Mouse (Mus musculus): ENCODE data around the gene Inpp4b. TPM values are rescaled to one million over a fixed set of nuclear protein-coding genes. Genes with fewer than 3 reads are reported as not detected.
"Not testable (repeated sequence)": the region's sequence is repeated elsewhere in the genome, so short reads cannot be mapped to it uniquely, and the experiment has no call there.

Inpp4b gene
- polyA plus RNA-seq, 1 experiment from 2014 or later = 6.3 TPM

DNA sequence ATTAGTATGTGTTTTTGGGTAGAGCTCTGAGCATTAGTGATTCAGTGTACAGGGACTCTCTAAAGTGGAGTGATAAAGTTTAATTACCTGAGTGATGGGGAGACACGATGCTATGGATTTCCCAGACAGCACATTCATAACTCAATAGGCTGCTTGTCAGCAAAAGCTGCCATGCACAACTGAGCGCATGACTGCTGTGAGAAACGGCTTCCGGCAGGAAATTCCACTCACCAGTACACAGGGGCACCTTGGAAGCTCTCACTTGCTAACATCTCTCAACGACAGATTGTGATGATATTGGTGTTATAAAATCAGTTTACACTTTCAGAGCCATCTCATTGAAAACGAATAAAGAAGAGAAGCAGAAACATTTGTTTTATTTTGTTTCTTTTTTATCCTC, 465.2 kb downstream of the Inpp4b start:
- H3K27me3 ChIP-seq = peaks cover 6% of the 10 kb centered on the region; the same call in 1 of the 2 replicates
- no peaks in the 10 kb centered on the region for H3K9me3 ChIP-seq
- peaks cover 6% of the 10 kb centered on the region for H3K4me1 ChIP-seq (replicated peaks)
- no peak overlapping the region for H3K9ac ChIP-seq
- no peak overlapping the region for H3K4me2 ChIP-seq
- ATAC-seq (ENCODE audit: low read depth) = no peak; the same call in 1 of the 2 replicates
- no peaks in the 10 kb centered on the region for H3K36me3 ChIP-seq
- H3K4me3 ChIP-seq = no peak overlapping the region
- WGBS = 56% methylated on average over 6 of the region's 6 CpGs
- no peak overlapping the region for H3K27ac ChIP-seq (replicated peaks)

DNA sequence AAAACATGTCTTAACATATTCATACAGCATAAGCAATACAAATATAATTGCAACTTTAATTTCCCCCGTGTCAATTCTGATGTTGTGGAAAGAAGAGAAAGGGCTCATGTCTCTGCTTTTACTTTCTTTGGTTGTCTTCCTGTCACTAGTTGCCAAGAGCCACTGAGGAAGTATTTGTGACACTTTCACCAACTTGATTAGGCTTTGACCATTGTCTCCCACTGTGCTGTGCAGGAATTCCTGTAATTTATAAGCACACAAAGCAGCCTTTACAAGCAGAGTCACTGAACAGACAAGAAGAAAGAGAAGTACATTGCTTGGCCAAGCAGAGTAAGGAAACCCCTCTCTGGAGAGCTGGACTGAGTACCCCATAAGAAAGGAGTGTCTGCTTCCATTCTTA, 466.1 kb downstream of the Inpp4b start:
- 53% methylated on average over 1 of the region's 1 CpGs for WGBS
- Histone ChIP-seq H3K9me3 (no peaks in the 10 kb centered on the region), H3K36me3 (no peaks in the 10 kb centered on the region), H3K9ac (no peak overlapping the region), H3K4me3 (no peak overlapping the region), H3K27me3 (peaks cover 6% of the 10 kb centered on the region; the same call in 1 of the 2 replicates), H3K4me1 (replicated peaks) (peaks cover 6% of the 10 kb centered on the region), H3K4me2 (no peak overlapping the region), H3K27ac (replicated peaks) (no peak overlapping the region)
- no peak for ATAC-seq (ENCODE audit: low read depth)

- H3K27me3 ChIP-seq; H3K9me3 ChIP-seq; H3K4me2 ChIP-seq; H3K9ac ChIP-seq; H3K4me1 ChIP-seq (replicated peaks); H3K27ac ChIP-seq (replicated peaks); H3K36me3 ChIP-seq; ATAC-seq (ENCODE audit: low read depth); H3K4me3 ChIP-seq: not testable (repeated sequence)
These were observed 467.1 kb downstream of the Inpp4b start for GRCm38 (mm10) chr8:81809414-81809813.

DNA sequence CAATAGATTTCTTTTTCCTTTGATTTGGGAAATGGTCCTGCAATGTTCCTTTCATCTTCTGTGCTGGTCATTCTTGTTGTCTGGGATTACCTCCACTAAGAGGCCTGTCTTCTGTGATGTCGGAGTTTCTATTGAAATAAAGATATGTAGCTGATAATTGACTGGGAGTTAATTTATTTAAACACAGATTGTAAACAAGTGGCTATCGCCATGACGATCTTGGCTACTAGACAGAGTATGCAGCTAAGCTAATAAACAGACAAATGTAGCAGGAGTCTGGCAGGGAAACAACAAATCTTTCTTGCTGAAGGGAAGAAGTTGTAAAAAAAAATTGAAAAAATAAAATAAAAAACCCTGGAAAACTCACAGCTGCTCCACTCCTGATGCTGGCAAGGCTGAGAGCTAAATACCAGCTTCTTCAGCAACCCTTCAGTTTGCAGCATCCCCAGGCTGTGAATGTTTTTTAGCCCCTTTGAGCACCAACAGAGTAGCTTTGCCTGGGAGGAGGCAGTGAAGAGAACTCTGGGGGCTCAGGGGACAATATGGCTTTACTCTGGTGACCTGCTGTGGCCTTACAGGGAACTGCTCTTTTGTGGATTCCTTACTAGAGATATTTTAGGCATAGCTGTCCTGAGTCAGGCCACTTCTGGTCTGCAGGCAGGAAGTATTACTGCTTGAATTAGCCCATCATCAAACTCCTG, 469.8 kb downstream of the Inpp4b start:
- H3K36me3 ChIP-seq = no peaks in the 10 kb centered on the region
- peaks cover 6% of the 10 kb centered on the region for H3K4me1 ChIP-seq (replicated peaks)
- no peak overlapping the region for H3K27ac ChIP-seq (replicated peaks)
- WGBS = 3% methylated on average over 3 of the region's 3 CpGs
- no peaks in the 10 kb centered on the region for H3K9me3 ChIP-seq
- peak; percentile 71 for ATAC-seq (ENCODE audit: low read depth)
- peaks cover 6% of the 10 kb centered on the region; the same call in 1 of the 2 replicates for H3K27me3 ChIP-seq
- no peak overlapping the region for H3K9ac ChIP-seq
- no peak overlapping the region for H3K4me3 ChIP-seq
- no peak overlapping the region for H3K4me2 ChIP-seq

DNA sequence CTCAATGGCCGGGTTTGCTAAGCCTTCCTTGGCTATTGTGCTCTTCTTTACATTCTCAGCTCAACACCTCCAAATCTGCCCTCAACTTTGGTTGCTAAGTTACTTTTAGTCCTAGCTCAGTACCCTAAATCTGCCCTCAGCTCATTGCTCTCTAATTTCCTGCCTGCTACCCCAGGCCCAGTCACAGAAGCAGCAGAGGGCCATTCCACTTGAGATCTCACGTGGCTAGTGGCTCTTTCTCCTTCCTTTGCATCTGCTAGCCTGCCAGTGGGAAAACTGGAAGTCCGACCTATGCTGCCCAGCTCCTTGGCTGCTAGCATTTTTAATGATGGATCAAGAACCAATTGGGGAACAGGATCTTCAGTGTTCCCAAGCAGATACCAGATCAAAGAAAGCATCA, 472.4 kb downstream of the Inpp4b start:
- peaks cover 6% of the 10 kb centered on the region; the same call in 1 of the 2 replicates for H3K27me3 ChIP-seq
- no peak overlapping the region for H3K4me2 ChIP-seq
- H3K9me3 ChIP-seq = no peaks in the 10 kb centered on the region
- 29% methylated on average over 3 of the region's 3 CpGs for WGBS
- ATAC-seq (ENCODE audit: low read depth) = no peak
- no peak overlapping the region for H3K4me3 ChIP-seq
- no peaks in the 10 kb centered on the region for H3K36me3 ChIP-seq
- no peak overlapping the region for H3K27ac ChIP-seq (replicated peaks)
- H3K9ac ChIP-seq = no peak overlapping the region
- peaks cover 6% of the 10 kb centered on the region for H3K4me1 ChIP-seq (replicated peaks)

DNA sequence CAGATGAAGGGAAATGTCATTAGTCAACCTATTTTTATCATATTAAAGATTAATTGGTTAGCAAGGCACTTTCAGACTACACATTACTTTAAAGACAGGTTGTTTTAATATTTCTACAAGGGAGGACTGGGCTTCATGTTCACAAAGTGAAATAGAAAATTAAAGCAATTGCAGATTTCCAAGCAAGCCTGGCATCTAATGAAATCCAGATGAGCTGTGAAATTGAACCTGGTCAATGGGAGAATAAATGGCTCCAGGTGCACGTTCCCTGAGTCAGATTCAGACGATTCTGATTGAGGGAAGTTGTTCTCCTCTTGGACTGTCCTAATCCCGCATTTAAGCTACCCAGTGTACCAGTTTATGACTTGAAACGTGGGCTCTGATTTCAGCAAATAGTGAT, 473.2 kb downstream of the Inpp4b start:
- peaks cover 6% of the 10 kb centered on the region for H3K4me1 ChIP-seq (replicated peaks)
- no peak overlapping the region for H3K4me2 ChIP-seq
- peaks cover 5% of the 10 kb centered on the region; the same call in 1 of the 2 replicates for H3K27me3 ChIP-seq
- 70% methylated on average over 4 of the region's 4 CpGs for WGBS
- no peaks in the 10 kb centered on the region for H3K9me3 ChIP-seq
- no peak overlapping the region for H3K9ac ChIP-seq
- no peak overlapping the region for H3K27ac ChIP-seq (replicated peaks)
- H3K36me3 ChIP-seq = no peaks in the 10 kb centered on the region
- no peak for ATAC-seq (ENCODE audit: low read depth)
- H3K4me3 ChIP-seq = no peak overlapping the region

DNA sequence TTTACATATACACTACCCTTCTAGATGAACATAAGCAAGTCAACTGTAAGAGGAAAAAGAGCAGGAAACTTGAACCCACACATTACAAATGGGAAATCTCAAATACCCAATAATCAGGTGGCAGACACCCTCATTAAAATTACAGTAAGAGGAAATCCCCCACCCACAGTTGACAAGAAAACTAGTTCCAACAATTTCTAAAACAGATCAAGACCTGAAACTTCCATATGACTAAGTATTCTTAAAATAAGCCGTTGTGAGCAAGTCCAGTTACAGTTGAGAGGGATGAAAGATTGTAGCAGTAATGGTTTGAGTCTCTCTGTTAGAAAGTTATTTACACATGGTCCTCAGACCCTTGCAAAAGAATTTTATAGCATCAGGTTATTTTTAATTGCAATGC, 480.8 kb downstream of the Inpp4b start:
- no peaks in the 10 kb centered on the region for H3K27me3 ChIP-seq
- no peak overlapping the region for H3K4me2 ChIP-seq
- no peak for ATAC-seq (ENCODE audit: low read depth)
- H3K4me1 ChIP-seq (replicated peaks) = no peaks in the 10 kb centered on the region
- H3K9ac ChIP-seq = no peak overlapping the region
- H3K36me3 ChIP-seq = no peaks in the 10 kb centered on the region
- no peak overlapping the region for H3K4me3 ChIP-seq
- no peaks in the 10 kb centered on the region for H3K9me3 ChIP-seq
- no peak overlapping the region for H3K27ac ChIP-seq (replicated peaks)
- 89% methylated on average over 1 of the region's 1 CpGs for WGBS

DNA sequence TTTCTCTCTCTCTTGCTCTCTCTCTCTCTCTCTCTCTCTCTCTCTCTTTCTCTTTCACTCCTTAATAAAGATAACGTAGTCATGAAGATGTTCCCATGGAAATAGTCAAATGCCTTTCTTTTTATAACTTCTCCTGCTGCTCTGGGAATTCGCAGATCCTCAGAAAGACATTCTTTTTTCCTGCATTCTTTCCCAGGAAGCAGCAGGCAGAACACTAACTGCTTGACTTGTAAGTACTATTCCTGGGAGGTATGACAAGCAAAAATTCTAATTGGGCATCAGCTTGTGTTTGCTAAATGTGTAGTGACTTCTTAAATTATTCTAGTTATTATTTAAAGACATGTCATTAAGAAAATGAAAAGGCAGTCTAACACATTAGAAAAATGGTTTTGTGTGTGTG, 482.6 kb downstream of the Inpp4b start:
- Histone ChIP-seq H3K4me1 (replicated peaks) (no peaks in the 10 kb centered on the region), H3K27me3 (no peaks in the 10 kb centered on the region), H3K4me2 (no peak overlapping the region), H3K4me3 (no peak overlapping the region), H3K9ac (no peak overlapping the region), H3K9me3 (no peaks in the 10 kb centered on the region), H3K27ac (replicated peaks) (no peak overlapping the region), H3K36me3 (no peaks in the 10 kb centered on the region)
- 36% methylated on average over 2 of the region's 2 CpGs for WGBS
- ATAC-seq (ENCODE audit: low read depth) = no peak

DNA sequence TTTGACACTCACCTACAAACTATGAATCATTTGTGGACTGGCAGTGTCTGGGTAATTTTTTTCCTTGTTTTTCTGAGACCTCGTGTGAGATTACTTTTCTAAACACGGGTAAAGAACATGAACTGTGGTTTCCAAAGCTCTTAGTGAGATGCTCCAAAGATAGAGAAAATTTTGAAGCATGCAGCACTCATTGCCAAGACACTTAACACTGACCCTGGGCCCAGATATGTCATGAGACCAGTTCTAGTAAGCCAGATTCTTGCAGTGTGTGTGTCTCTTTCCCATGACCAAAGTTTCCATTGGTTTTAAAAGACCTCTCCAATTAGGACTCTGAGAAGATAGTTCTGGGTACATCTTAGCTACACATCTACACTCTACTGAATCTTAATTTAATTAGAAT, 484.1 kb downstream of the Inpp4b start:
- Histone ChIP-seq H3K4me1 (replicated peaks) (no peaks in the 10 kb centered on the region), H3K9me3 (no peaks in the 10 kb centered on the region), H3K27ac (replicated peaks) (no peak overlapping the region), H3K36me3 (no peaks in the 10 kb centered on the region), H3K27me3 (no peaks in the 10 kb centered on the region), H3K4me2 (no peak overlapping the region), H3K9ac (no peak overlapping the region), H3K4me3 (no peak overlapping the region)
- no peak for ATAC-seq (ENCODE audit: low read depth)
- 82% methylated on average over 2 of the region's 2 CpGs for whole genome bisulfite sequencing

DNA sequence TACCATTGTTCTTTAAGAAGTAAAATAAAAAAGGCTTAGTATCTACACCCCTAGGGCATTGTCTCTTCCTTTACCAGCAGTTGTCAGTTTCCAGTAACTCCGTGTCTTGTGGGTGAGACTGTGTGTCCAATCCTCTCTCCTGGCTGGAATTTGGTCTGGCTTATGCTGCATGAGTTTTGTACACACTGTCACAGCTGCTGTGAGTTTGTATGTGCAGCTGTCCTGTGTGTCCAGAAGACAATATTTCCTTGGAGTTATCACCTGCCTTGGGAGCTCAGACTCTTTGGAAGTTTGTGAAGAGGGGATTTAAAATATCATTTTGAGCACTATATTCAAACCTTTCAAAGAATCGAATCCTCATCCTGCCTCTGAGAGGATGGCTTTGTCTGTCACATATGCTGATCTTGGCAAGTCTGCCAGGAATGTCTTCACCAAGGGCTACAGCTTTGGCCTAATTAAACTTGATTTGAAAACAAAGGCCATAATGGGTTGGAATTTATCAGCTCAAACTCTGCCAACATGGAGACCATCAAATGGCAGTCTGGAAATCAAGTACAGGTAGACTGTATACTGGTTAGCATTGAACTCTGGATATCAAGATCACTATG, 485.1 kb downstream of the Inpp4b start:
- no peaks in the 10 kb centered on the region for H3K4me1 ChIP-seq (replicated peaks)
- 76% methylated on average over 2 of the region's 2 CpGs for WGBS
- no peak for ATAC-seq (ENCODE audit: low read depth)
- H3K9me3 ChIP-seq = no peaks in the 10 kb centered on the region
- no peaks in the 10 kb centered on the region for H3K27me3 ChIP-seq
- no peaks in the 10 kb centered on the region for H3K36me3 ChIP-seq
- no peak overlapping the region for H3K27ac ChIP-seq (replicated peaks)
- no peak overlapping the region for H3K4me3 ChIP-seq
- H3K9ac ChIP-seq = no peak overlapping the region
- no peak overlapping the region for H3K4me2 ChIP-seq

DNA sequence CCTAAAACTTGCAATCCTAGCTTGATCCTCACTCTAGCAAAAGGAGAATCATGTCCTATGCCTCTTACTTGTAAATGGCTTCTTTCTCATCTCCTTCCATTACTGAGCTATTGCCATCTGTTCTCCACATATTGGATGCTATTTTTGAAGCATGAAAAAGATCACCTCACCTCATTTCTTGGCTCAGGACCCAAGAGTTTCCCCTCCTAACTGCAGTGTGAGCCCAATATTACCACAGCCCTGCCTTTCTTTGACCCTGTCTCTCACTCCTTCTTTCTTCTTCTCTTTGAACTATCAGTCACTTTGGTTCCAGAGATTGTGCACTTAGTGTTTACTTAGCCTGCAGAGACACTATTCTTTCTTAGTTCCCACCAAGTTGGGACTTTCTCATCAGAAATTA, 489.1 kb downstream of the Inpp4b start:
- no peak for ATAC-seq (ENCODE audit: low read depth)
- no peak overlapping the region for H3K4me3 ChIP-seq
- H3K4me1 ChIP-seq (replicated peaks) = no peaks in the 10 kb centered on the region

DNA sequence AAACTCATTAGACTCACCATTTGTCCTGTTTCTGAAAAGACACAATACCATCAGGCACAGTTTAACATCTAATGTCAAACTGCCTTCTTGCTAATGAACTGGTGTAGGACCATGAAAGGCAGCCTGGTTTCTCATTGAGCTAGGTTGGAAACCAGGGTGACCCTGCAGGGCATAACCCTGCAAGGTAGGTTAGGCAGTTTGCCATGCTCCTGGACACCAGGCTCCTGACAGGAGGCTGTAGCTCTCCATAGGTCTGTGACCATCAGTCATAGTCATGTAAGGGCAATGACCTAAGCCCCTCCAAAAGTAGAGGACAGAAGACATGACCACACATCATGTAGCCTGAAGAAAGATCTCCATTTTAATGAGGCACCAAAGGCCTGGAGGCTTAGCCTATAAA, 491.5 kb downstream of the Inpp4b start:
- H3K4me1 ChIP-seq (replicated peaks) = no peaks in the 10 kb centered on the region
- H3K36me3 ChIP-seq = no peaks in the 10 kb centered on the region
- H3K27ac ChIP-seq (replicated peaks) = no peak overlapping the region
- H3K27me3 ChIP-seq = no peaks in the 10 kb centered on the region
- H3K9ac ChIP-seq = no peak overlapping the region
- ATAC-seq (ENCODE audit: low read depth) = no peak
- no peak overlapping the region for H3K4me3 ChIP-seq
- no peak overlapping the region for H3K4me2 ChIP-seq
- H3K9me3 ChIP-seq = no peaks in the 10 kb centered on the region

More for the DNA sequence above, 489.1 kb downstream of the Inpp4b start:
- H3K27me3 ChIP-seq = no peaks in the 10 kb centered on the region
- no peak overlapping the region for H3K27ac ChIP-seq (replicated peaks)
- H3K4me2 ChIP-seq = no peak overlapping the region
- H3K9ac ChIP-seq = no peak overlapping the region
- no peaks in the 10 kb centered on the region for H3K9me3 ChIP-seq
- no peaks in the 10 kb centered on the region for H3K36me3 ChIP-seq

DNA sequence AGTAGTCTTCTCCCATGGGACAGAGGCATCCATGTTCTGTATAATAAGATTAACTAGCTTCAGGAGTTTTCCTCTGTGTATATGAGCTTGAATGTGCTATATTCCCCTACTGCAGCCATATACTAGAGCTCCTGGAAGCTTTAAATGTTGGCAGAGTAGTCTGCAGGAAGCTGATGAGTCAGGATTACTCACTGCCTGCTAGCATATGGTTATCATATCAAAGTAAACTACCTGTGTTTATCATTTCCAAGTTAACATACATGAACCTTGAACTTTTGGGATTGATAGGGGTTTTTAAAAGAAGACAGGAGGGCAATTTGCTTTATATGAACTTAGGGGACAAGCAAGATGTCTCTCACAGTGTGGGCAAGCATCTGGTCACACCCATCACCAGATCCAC, 498.2 kb downstream of the Inpp4b start:
- no peak overlapping the region for H3K27ac ChIP-seq (replicated peaks)
- H3K4me1 ChIP-seq (replicated peaks) = no peaks in the 10 kb centered on the region
- no peaks in the 10 kb centered on the region for H3K27me3 ChIP-seq
- H3K4me2 ChIP-seq = no peak overlapping the region
- no peaks in the 10 kb centered on the region for H3K36me3 ChIP-seq
- no peak for ATAC-seq (ENCODE audit: low read depth)
- H3K9me3 ChIP-seq = no peaks in the 10 kb centered on the region
- no peak overlapping the region for H3K9ac ChIP-seq
- H3K4me3 ChIP-seq = no peak overlapping the region

Measured in neural tube, embryonic 13.5 days (tissue).